Mouse (Mus musculus) heart, embryonic 11.5 days (tissue): ENCODE data around the gene Psmd13. TPM values are rescaled to one million over a fixed set of nuclear protein-coding genes. Genes with fewer than 3 reads are reported as not detected.

Experiments
- ATAC-seq: fragments of 200-750 bp; cut with Nextera tagmentation; replicated peaks from 2 replicates; pipeline ENCODE4 v1.8.0; 2017; ENCODE audit warnings: moderate library complexity; ENCODE audit not compliant: insufficient number of reproducible peaks, low FRiP score, low TSS enrichment
- H3K27ac ChIP-seq: fragments of 300-500 bp; sonication (generic); 2 replicates; pipeline ENCODE4 v1.5.1; 2014; ENCODE audit warnings: mild to moderate bottlenecking, low read depth, low read length
- H3K27me3 ChIP-seq: fragments of 300-500 bp; sonication (generic); 2 replicates; pipeline ENCODE4 v1.6.1; 2014; ENCODE audit warnings: mild to moderate bottlenecking, low read length, mixed read lengths; ENCODE audit not compliant: control insufficient read depth, insufficient read depth
- H3K36me3 ChIP-seq: fragments of 300-500 bp; sonication (generic); 2 replicates; pipeline ENCODE4 v1.6.1; 2014; ENCODE audit warnings: mild to moderate bottlenecking, low read length, moderate library complexity, mixed read lengths; ENCODE audit not compliant: control insufficient read depth, insufficient read depth
- H3K4me1 ChIP-seq: fragments of 300-500 bp; sonication (generic); 2 replicates; pipeline ENCODE4 v1.6.1; 2014; ENCODE audit warnings: low read length; ENCODE audit not compliant: control insufficient read depth, insufficient read depth
- H3K4me2 ChIP-seq: fragments of 300-500 bp; sonication (generic); 2 replicates; pipeline ENCODE4 v1.6.1; 2014; ENCODE audit warnings: mild to moderate bottlenecking, moderate library complexity
- H3K4me3 ChIP-seq: fragments of 300-500 bp; sonication (generic); 2 replicates; pipeline ENCODE4 v1.5.1; 2014; ENCODE audit warnings: low read depth, low read length
- H3K9ac ChIP-seq: fragments of 300-500 bp; sonication (generic); 2 replicates; pipeline ENCODE4 v1.6.1; 2014; ENCODE audit warnings: mild to moderate bottlenecking, low read depth, low read length, moderate library complexity
- H3K9me3 ChIP-seq: fragments of 300-500 bp; sonication (generic); replicated peaks from 2 replicates; pipeline ENCODE4 v1.6.1; 2016; ENCODE audit warnings: low read length; ENCODE audit not compliant: control insufficient read depth
- WGBS: fragments of 180-500 bp; shearing (Covaris S2); extraction: QIAGEN DNeasy Blood & Tissue Kit; methylation state at CpG from one replicate; pipeline ENCODE4 v1.1.7; 2014; ENCODE audit not compliant: insufficient replicate concordance; 5-methylcytosine and 5-hydroxymethylcytosine counted together
- polyA plus RNA-seq: library from polyadenylated mRNA; unstranded; fragments of >200 nt; fragmentation: Nextera tagmentation; extraction: Ambion mirVana; gene quantifications from 2 replicates; pipeline ENCODE4 v1.2.1, GENCODE M21; 2014

Psmd13 gene
- polyA plus RNA-seq, 1 experiment from 2014 or later, result 139 TPM

DNA sequence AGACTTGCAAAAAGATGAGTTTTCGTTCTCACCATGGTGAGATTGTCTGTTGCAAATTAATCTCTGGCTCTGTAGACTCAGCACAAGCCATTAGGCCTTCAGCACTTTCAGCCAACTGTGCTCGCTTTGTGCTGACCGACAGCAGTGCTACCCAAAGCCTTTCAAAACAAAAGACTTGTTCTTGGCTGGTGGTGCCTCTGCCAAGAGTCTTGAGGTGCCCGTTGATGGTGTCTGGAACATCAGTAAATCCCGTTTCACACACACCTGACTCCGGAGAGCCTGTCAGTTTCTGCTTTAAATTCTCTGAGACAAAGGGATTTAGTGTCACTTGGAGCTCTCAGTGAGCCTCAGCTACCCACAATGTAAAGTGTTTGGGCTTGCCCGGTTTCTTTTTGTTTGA is 12.3 kb downstream of the Psmd13 start:
- 87% methylated on average over 7 of the region's 7 CpGs for WGBS
- no peaks in the 10 kb centered on the region for H3K27me3 ChIP-seq
- no peaks in the 10 kb centered on the region for H3K9me3 ChIP-seq
- no peak overlapping the region for H3K4me3 ChIP-seq
- no peak overlapping the region for H3K9ac ChIP-seq
- peaks cover 29% of the 10 kb centered on the region for H3K36me3 ChIP-seq
- no peaks in the 10 kb centered on the region for H3K4me1 ChIP-seq
- H3K4me2 ChIP-seq, result no peak overlapping the region
- H3K27ac ChIP-seq, result no peak overlapping the region
- ATAC-seq, result no peak

DNA sequence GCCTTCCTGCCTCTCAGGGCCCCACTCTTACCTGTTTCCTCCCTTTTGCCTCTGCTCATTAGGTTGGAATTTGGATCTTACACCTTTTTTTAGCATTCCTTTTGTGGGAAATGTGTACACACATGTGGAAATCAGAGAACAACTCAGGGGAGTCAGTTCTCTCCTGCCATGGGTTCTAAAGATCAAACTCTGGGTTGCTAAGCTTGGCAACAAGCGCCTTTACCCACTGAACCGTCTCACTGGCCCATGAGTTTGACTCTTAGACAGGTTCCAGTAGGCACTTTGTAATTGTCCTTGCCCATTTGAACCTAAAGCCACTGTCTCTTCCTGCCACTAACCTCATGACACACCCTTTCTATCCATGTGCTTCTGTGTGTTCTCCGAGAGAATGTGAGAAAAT is 12.8 kb downstream of the Psmd13 start:
- Histone ChIP-seq H3K4me2 (no peak overlapping the region), H3K4me3 (no peak overlapping the region), H3K9ac (no peak overlapping the region), H3K27me3 (no peaks in the 10 kb centered on the region), H3K27ac (no peak overlapping the region), H3K9me3 (no peaks in the 10 kb centered on the region), H3K36me3 (peaks cover 25% of the 10 kb centered on the region), H3K4me1 (no peaks in the 10 kb centered on the region)
- WGBS, result 93% methylated on average over 3 of the region's 3 CpGs
- ATAC-seq, result no peak

DNA sequence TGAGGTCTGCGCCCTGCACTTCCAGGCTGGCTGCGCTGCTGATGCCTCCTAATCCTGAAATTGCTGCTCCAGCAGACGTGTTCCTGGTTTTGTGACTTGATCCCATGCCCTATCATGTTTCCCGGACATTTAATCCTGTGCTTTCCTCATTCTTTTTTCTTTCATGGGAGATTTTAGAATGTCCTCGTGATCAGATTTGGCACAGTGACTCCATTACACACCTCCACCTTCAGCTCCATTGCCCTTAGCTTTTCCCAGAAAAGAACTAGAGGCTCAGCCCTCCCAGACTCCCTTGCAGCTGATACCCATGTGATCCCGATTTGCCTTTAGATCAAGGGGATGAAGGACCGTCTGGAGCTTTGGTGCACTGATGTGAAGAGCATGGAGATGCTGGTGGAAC is 16.1 kb downstream of the Psmd13 start:
- no peak for ATAC-seq
- Histone ChIP-seq H3K4me3 (no peak overlapping the region), H3K4me2 (no peak overlapping the region), H3K9ac (no peak overlapping the region), H3K27ac (no peak overlapping the region), H3K4me1 (peaks cover 7% of the 10 kb centered on the region; the same call in 1 of the 2 replicates), H3K27me3 (no peaks in the 10 kb centered on the region), H3K36me3 (peaks cover 16% of the 10 kb centered on the region), H3K9me3 (no peaks in the 10 kb centered on the region)
- 86% methylated on average over 7 of the region's 7 CpGs for WGBS

DNA sequence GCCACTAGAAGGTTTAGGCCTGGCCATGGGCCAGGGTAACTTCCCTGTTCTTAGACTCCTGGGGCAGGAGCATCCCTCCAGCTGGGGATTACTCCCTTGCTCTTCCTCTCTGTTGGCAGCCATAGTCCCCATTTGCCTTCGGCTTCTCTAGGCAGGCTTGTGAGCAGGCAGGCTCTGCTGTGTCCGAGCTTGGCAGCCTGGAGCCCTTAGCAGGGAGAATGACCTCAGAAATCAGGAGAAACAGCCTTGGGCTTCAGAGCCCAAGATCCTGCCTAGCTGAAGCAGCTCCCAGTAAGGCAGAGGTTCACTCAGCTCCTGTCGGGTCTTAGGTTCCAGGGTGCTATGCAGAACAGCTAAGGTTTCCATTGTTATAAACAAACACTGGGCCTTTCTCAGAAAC is 17.4 kb downstream of the Psmd13 start:
- Histone ChIP-seq H3K4me1 (peaks cover 7% of the 10 kb centered on the region; the same call in 1 of the 2 replicates), H3K36me3 (peaks cover 12% of the 10 kb centered on the region), H3K9ac (no peak overlapping the region; the same call in 1 of the 2 replicates), H3K27me3 (no peaks in the 10 kb centered on the region), H3K27ac (no peak overlapping the region), H3K9me3 (no peaks in the 10 kb centered on the region), H3K4me2 (no peak overlapping the region), H3K4me3 (no peak overlapping the region)
- no peak for ATAC-seq
- 73% methylated on average over 3 of the region's 3 CpGs for WGBS

DNA sequence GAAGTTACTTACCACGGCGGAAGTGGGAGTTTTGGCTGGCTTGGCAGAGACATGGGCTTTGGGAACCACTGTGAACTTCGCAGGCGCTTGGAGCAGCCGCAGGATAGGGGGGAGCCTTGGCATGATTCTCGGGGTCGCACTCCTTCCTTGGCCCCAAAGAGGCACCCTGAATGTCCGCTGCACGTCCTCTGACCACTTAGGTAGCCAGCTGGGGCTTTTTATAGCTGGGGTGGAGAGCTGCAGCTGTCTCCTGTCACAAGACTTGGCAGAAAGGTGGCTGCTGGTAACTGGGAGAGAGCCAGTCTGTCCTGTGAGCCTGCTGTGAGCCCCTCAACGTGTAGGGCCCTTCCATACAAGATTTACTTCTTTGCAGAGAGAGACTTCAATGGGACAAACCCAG is 18.5 kb downstream of the Psmd13 start, which contains the start of gene Cox8b:
Gene Cox8b, minus strand, starts transcription at position 227 of the 400 bp plus-strand sequence.
- peak within 1 kb of the TSS; percentile 8; the same call in 1 of the 2 replicates for H3K4me3 ChIP-seq
- no peak for ATAC-seq
- peaks cover 12% of the 10 kb centered on the region for H3K36me3 ChIP-seq
- H3K27ac ChIP-seq, result peak within 1 kb of the TSS; percentile 62
- H3K9me3 ChIP-seq, result no peaks in the 10 kb centered on the region
- peak within 1 kb of the TSS; percentile 39 for H3K4me2 ChIP-seq
- 54% methylated on average over 10 of the region's 10 CpGs for WGBS
- H3K4me1 ChIP-seq, result peaks cover 7% of the 10 kb centered on the region; the same call in 1 of the 2 replicates
- no peaks in the 10 kb centered on the region for H3K27me3 ChIP-seq
- H3K9ac ChIP-seq, result peak within 1 kb of the TSS; percentile 60; the same call in 1 of the 2 replicates

DNA sequence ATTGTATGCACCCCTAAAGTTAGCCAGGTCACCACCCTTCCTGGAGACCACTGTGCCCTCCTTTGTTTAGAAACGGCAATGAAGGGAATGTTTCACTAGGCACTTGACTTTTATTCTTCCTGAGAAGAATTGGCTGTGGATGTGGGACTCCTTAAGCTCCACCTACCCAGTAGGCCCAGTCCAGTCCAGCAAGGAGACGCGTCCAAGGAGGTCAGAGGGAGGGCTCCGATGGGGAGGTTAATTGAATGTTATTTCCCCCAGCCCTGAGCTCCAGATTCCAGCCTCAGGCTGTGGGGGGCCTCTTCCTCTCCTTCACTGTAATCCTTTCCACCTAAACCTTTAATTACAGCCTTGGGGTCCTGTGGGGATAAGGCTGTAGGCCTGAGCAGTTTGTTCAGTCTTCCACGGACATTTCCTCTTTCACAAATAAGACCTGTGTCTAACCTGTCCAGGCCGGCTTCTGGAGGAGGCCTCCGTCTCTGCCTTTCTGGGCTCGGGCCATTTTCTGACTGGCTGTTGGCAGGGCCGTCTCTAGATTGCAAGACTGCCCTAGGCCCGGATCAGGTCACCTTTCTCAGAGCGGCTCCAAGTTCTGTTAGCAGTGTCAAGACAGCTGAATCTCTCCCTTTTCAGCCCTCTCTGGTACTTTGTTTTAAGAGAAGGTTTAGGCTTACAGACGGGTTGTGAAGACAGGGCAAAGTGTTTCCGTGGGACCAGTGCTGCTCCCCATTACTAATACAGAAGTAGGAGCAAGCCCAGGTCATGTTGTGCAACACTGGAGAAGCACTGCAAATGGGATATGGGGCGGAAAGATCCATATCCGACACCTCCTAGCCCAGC is 20.5 kb downstream of the Psmd13 start:
- H3K4me3 ChIP-seq, result no peak overlapping the region
- H3K27ac ChIP-seq, result no peak overlapping the region
- no peak for ATAC-seq
- no peaks in the 10 kb centered on the region for H3K27me3 ChIP-seq
- no peak overlapping the region for H3K9ac ChIP-seq
- H3K4me1 ChIP-seq, result peaks cover 7% of the 10 kb centered on the region; the same call in 1 of the 2 replicates
- H3K4me2 ChIP-seq, result no peak overlapping the region
- H3K36me3 ChIP-seq, result peaks cover 12% of the 10 kb centered on the region
- H3K9me3 ChIP-seq, result no peaks in the 10 kb centered on the region
- 77% methylated on average over 15 of the region's 15 CpGs for WGBS

DNA sequence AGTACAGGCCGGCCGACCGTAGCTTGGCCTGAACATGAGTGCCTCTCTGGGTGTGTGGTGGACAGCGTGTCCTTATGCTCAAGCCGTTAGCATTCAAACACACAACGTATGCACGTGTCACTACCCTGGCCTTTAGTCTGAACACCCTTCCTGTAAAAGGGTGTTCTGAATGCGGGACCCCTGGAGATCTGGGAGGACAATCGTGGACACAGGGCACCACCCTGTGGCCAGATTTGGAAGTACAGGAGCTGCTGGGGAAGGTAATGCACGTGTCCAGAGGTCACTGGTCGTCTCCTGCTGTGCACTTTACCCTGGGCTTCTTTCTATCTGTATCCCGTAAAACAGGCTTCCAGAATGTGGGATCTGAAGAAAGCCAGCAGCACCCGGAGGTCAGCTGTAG is 21.4 kb downstream of the Psmd13 start:
- Histone ChIP-seq H3K4me1 (peaks cover 7% of the 10 kb centered on the region; the same call in 1 of the 2 replicates), H3K4me2 (no peak overlapping the region), H3K36me3 (peaks cover 3% of the 10 kb centered on the region; the same call in 1 of the 2 replicates), H3K9me3 (no peaks in the 10 kb centered on the region), H3K4me3 (no peak overlapping the region), H3K27me3 (no peaks in the 10 kb centered on the region), H3K27ac (no peak overlapping the region), H3K9ac (no peak overlapping the region)
- WGBS, result 27% methylated on average over 13 of the region's 13 CpGs
- ATAC-seq, result no peak

DNA sequence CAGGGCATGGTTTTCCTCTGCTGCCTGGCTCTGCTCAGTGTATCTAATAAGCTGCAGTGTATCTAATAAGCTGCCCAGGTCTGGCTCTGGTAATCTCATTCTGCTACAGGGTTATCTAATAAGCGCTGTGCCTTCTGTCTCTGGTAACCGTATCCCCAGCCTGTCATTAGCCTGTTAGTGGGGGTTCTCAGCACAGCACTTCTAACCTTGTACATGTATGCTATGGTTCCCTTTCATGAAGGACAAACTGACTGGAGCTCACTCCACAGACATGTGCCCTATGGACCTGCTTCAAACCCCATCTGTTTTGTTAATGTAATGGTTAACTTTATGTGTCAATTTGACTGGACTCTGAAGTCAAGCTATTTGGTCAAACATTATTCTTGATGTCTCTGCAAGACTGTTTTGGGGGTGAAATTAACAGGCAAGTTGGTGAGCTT is 23.9 kb downstream of the Psmd13 start:
- no peaks in the 10 kb centered on the region for H3K27me3 ChIP-seq
- peaks cover 4% of the 10 kb centered on the region; the same call in 1 of the 2 replicates for H3K4me1 ChIP-seq
- no peak overlapping the region for H3K4me2 ChIP-seq
- no peaks in the 10 kb centered on the region for H3K36me3 ChIP-seq
- 49% methylated on average over 2 of the region's 2 CpGs for WGBS
- no peak overlapping the region for H3K9ac ChIP-seq
- H3K4me3 ChIP-seq, result no peak overlapping the region
- no peak for ATAC-seq
- no peaks in the 10 kb centered on the region for H3K9me3 ChIP-seq
- no peak overlapping the region for H3K27ac ChIP-seq
